Mouse (Mus musculus): ENCODE measurements around the gene Dapk1.
A peak's percentile ranks its signal among the peaks of the same experiment; 100 is the strongest.
"Not testable (repeated sequence)": the region's sequence is repeated elsewhere in the genome, so short reads cannot be mapped to it uniquely, and the experiment has no call there.

The Dapk1 gene

GRCm38 (mm10) chr13:60601436-60602415, at the start of gene Dapk1:
Gene Dapk1, plus strand, starts transcription at chr13:60601947.
- peak; percentile 88 to 90 for DNase-seq

- DNase-seq = no peak
Measured at GRCm38 (mm10) chr13:60553326-60553725, 48.4 kb upstream of the Dapk1 start.

GRCm38 (mm10) chr13:60556476-60556875, 45.3 kb upstream of the Dapk1 start:
- DNase-seq = no peak

- no peak for DNase-seq
Measured at GRCm38 (mm10) chr13:60556911-60557310, 44.8 kb upstream of the Dapk1 start.

GRCm38 (mm10) chr13:60564303-60564702, 37.4 kb upstream of the Dapk1 start:
- no peak for DNase-seq

GRCm38 (mm10) chr13:60568934-60569548, 32.7 kb upstream of the Dapk1 start:
- no peak for DNase-seq

GRCm38 (mm10) chr13:60569549-60569941, 32.2 kb upstream of the Dapk1 start:
- DNase-seq = no peak

- no peak for DNase-seq
Measured at GRCm38 (mm10) chr13:60573541-60573940, 28.2 kb upstream of the Dapk1 start.

GRCm38 (mm10) chr13:60573971-60574370, 27.8 kb upstream of the Dapk1 start:
- DNase-seq = peak; percentile 9 to 48

GRCm38 (mm10) chr13:60578541-60578940, 23.2 kb upstream of the Dapk1 start:
- DNase-seq = no peak

GRCm38 (mm10) chr13:60594866-60595265, 6.9 kb upstream of the Dapk1 start:
- DNase-seq = no peak

- DNase-seq = no peak
Measured at GRCm38 (mm10) chr13:60595519-60595918, 6.2 kb upstream of the Dapk1 start.

- DNase-seq = peak; percentile 55 to 66
Measured at GRCm38 (mm10) chr13:60602416-60603251, 887 bp downstream of the Dapk1 start.

GRCm38 (mm10) chr13:60603252-60603562, 1.5 kb downstream of the Dapk1 start:
- DNase-seq = no peak

- DNase-seq = no peak
Measured at GRCm38 (mm10) chr13:60607411-60607810, 5.7 kb downstream of the Dapk1 start.

GRCm38 (mm10) chr13:60608411-60609046, 6.8 kb downstream of the Dapk1 start:
- no peak for DNase-seq

- no peak for DNase-seq
Measured at GRCm38 (mm10) chr13:60609234-60609633, 7.5 kb downstream of the Dapk1 start.

GRCm38 (mm10) chr13:60610558-60610957, 8.8 kb downstream of the Dapk1 start:
- DNase-seq = no peak

- DNase-seq = not testable (repeated sequence)
Measured at GRCm38 (mm10) chr13:60610971-60611370, 9.2 kb downstream of the Dapk1 start.

GRCm38 (mm10) chr13:60612160-60612559, 10.4 kb downstream of the Dapk1 start:
- DNase-seq = no peak

GRCm38 (mm10) chr13:60614154-60614553, 12.4 kb downstream of the Dapk1 start:
- no peak for DNase-seq

- DNase-seq = peak; percentile 35 to 50
Measured at GRCm38 (mm10) chr13:60615057-60615650, 13.4 kb downstream of the Dapk1 start.

Measured in lung, adult 18-20 months (tissue).